Mouse (Mus musculus) kidney, embryonic 15.5 days (tissue): ENCODE data around the gene Moxd2. TPM values are rescaled to one million over a fixed set of nuclear protein-coding genes. Genes with fewer than 3 reads are reported as not detected.

Source experiments
- ATAC-seq: fragments of 200-750 bp; cut with Nextera tagmentation; replicated peaks from 2 replicates; pipeline ENCODE4 v1.8.0; 2017; ENCODE audit warnings: moderate TSS enrichment; ENCODE audit not compliant: low FRiP score
- H3K27ac ChIP-seq: fragments of 300-500 bp; sonication (generic); 2 replicates; pipeline ENCODE4 v1.5.1; 2015; ENCODE audit warnings: mild to moderate bottlenecking, inconsistent platforms
- H3K27me3 ChIP-seq: fragments of 300-500 bp; sonication (generic); 2 replicates; pipeline ENCODE4 v1.6.1; 2015; ENCODE audit warnings: inconsistent platforms
- H3K36me3 ChIP-seq: fragments of 300-500 bp; sonication (generic); 2 replicates; pipeline ENCODE4 v1.6.1; 2015; ENCODE audit warnings: inconsistent platforms
- H3K4me1 ChIP-seq: fragments of 300-500 bp; sonication (generic); 2 replicates; pipeline ENCODE4 v1.6.1; 2015; ENCODE audit warnings: inconsistent platforms
- H3K4me2 ChIP-seq: fragments of 300-500 bp; sonication (generic); 2 replicates; pipeline ENCODE4 v1.6.1; 2015; ENCODE audit warnings: moderate library complexity, mild to moderate bottlenecking, inconsistent platforms
- H3K4me3 ChIP-seq: fragments of 300-500 bp; sonication (generic); replicated peaks from 2 replicates; pipeline ENCODE4 v1.5.1; 2015; ENCODE audit warnings: mild to moderate bottlenecking, inconsistent platforms
- H3K9ac ChIP-seq: fragments of 300-500 bp; sonication (generic); 2 replicates; pipeline ENCODE4 v1.6.1; 2015; ENCODE audit warnings: mild to moderate bottlenecking, inconsistent platforms
- H3K9me3 ChIP-seq: fragments of 300-500 bp; sonication (generic); replicated peaks from 2 replicates; pipeline ENCODE4 v1.6.1; 2016; ENCODE audit warnings: inconsistent platforms
- WGBS: fragments of 180-500 bp; shearing (Covaris S2); methylation state at CpG from one replicate; pipeline ENCODE4 v1.1.7; 2015; ENCODE audit warnings: mixed read lengths; 5-methylcytosine and 5-hydroxymethylcytosine counted together
- polyA plus RNA-seq: library from polyadenylated mRNA; unstranded; fragments of >200 nt; fragmentation: Nextera tagmentation; extraction: Ambion mirVana; gene quantifications from 2 replicates; pipeline ENCODE4 v1.2.1, GENCODE M21; 2015

Gene Moxd2
- not detected in 2 replicates for polyA plus RNA-seq

GRCm38 (mm10) chr6:40887394-40887793 is at the start of gene Moxd2:
TSS of gene Moxd2 (minus strand) at chr6:40887494.
- Histone ChIP-seq H3K36me3 (no peaks in the 10 kb centered on the region), H3K4me3 (no peak within 1 kb of the TSS), H3K27me3 (no peaks in the 10 kb centered on the region), H3K4me2 (no peak within 1 kb of the TSS), H3K4me1 (no peaks in the 10 kb centered on the region), H3K27ac (no peak within 1 kb of the TSS), H3K9me3 (no peaks in the 10 kb centered on the region), H3K9ac (no peak within 1 kb of the TSS)
- ATAC-seq: no peak
- WGBS: 91% methylated on average over 3 of the region's 3 CpGs

DNA sequence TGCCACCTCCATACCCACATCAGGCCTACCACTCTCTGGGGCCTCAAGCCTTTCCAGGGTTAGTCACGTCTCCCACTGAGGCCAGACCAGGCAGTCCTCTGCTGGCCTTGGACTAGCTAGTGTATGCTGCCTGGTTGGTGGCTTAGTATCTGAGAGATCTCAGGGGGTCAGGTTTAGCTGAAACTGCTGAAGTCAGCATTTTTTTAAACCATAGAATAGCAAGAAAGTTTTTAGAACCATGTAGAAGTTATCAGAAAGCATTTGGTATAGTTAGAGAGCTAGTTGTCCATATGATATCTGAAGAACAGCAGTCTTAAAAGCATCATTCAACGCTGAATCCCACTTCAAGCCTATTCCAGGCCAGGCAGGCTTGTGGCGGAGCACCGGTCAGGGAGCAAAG is 32.7 kb upstream of the Moxd2 start:
- ATAC-seq: no peak
- no peak overlapping the region for H3K27ac ChIP-seq
- H3K9me3 ChIP-seq: no peaks in the 10 kb centered on the region
- H3K4me3 ChIP-seq: no peak overlapping the region
- WGBS: 81% methylated on average over 4 of the region's 4 CpGs
- no peak overlapping the region for H3K4me2 ChIP-seq
- no peaks in the 10 kb centered on the region for H3K4me1 ChIP-seq
- no peaks in the 10 kb centered on the region for H3K27me3 ChIP-seq
- H3K36me3 ChIP-seq: no peaks in the 10 kb centered on the region
- no peak overlapping the region for H3K9ac ChIP-seq

DNA sequence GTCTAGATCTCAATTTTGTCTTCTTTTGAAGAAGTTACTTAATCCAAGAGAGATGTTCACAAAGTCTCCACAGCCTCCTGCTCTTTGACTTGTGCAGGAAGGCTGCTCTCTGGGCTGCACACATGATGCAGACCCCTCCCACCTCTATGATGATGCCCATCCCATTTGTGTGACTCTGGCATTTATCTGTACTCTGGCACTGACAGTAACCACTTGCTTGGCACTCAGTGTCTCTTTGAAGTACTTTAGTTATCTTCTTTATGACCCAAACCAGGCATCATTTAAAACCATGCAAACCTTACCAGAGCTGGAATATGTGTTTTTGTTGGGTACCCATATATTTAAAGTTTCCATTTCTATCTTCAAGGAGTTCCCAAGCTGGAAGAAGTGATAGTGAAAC is 13.0 kb upstream of the Moxd2 start, which contains the start of gene Prss58:
Gene Prss58 (minus strand): TSS at position 101 of the 400 bp plus-strand sequence.
- no peak within 1 kb of the TSS for H3K9ac ChIP-seq
- no peaks in the 10 kb centered on the region for H3K4me1 ChIP-seq
- no peaks in the 10 kb centered on the region for H3K27me3 ChIP-seq
- H3K9me3 ChIP-seq: no peaks in the 10 kb centered on the region
- no peak within 1 kb of the TSS for H3K27ac ChIP-seq
- no peak within 1 kb of the TSS for H3K4me3 ChIP-seq
- no peak within 1 kb of the TSS for H3K4me2 ChIP-seq
- no peak for ATAC-seq
- H3K36me3 ChIP-seq: no peaks in the 10 kb centered on the region

GRCm38 (mm10) chr6:40894716-40895115 is 7.4 kb upstream of the Moxd2 start:
- H3K9ac ChIP-seq: no peak overlapping the region
- no peak overlapping the region for H3K27ac ChIP-seq
- ATAC-seq: no peak
- no peaks in the 10 kb centered on the region for H3K4me1 ChIP-seq
- no peak overlapping the region for H3K4me3 ChIP-seq
- H3K27me3 ChIP-seq: no peaks in the 10 kb centered on the region
- H3K36me3 ChIP-seq: no peaks in the 10 kb centered on the region
- H3K4me2 ChIP-seq: no peak overlapping the region
- WGBS: 79% methylated on average over 1 of the region's 1 CpGs
- H3K9me3 ChIP-seq: no peaks in the 10 kb centered on the region

GRCm38 (mm10) chr6:40893577-40893976 is 6.3 kb upstream of the Moxd2 start:
- no peaks in the 10 kb centered on the region for H3K4me1 ChIP-seq
- H3K9ac ChIP-seq: no peak overlapping the region
- no peak for ATAC-seq
- no peaks in the 10 kb centered on the region for H3K27me3 ChIP-seq
- H3K4me3 ChIP-seq: no peak overlapping the region
- 38% methylated on average over 7 of the region's 7 CpGs for WGBS
- no peaks in the 10 kb centered on the region for H3K9me3 ChIP-seq
- no peak overlapping the region for H3K4me2 ChIP-seq
- H3K36me3 ChIP-seq: no peaks in the 10 kb centered on the region
- H3K27ac ChIP-seq: no peak overlapping the region

DNA sequence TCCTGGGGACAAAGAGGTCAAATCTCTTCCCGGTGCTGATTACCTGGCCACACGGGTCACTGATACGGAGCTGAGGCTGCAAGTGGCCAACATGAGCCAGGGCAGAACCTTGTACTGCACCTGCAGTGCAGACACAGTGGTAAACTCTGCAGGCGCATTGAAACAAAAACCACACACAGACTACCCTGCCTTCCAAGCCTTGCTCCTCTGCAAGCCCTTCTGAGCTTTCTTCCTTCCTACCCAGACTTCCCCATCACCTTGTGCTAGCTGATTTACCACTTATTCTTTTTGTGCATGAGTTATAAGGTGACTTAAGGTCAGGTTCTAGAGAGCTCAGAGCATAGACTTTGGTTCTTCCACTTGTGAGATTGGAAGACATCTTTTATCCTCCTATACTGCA is 4.5 kb upstream of the Moxd2 start:
- no peak overlapping the region for H3K4me2 ChIP-seq
- WGBS: 81% methylated on average over 4 of the region's 4 CpGs

DNA sequence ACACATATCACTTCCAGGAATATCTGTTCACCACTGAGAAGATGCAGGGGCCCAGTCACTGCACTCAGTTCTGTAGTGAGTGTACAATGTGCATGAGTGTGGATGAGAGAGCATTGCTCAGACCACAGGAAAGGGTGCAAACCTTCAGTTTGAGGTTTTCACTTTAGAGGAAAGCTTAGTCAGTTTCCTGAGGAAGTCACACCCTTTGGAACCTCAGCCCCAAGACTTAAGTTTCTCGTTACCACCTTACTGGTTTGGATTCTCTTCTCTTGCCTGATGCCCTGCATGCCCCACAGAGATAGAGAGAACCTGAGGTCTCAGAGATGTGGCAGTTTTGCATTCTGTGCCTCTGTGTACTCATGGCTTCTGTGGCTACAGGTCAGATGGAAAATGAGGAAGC is 3.7 kb upstream of the Moxd2 start:
- no peaks in the 10 kb centered on the region for H3K27me3 ChIP-seq
- H3K4me1 ChIP-seq: no peaks in the 10 kb centered on the region
- H3K9ac ChIP-seq: no peak overlapping the region
- no peaks in the 10 kb centered on the region for H3K9me3 ChIP-seq
- no peaks in the 10 kb centered on the region for H3K36me3 ChIP-seq
- no peak overlapping the region for H3K27ac ChIP-seq
- no peak overlapping the region for H3K4me2 ChIP-seq
- H3K4me3 ChIP-seq: no peak overlapping the region
- ATAC-seq: no peak
- WGBS: 61% methylated on average over 1 of the region's 1 CpGs

More for the DNA sequence above, 4.5 kb upstream of the Moxd2 start:
- Histone ChIP-seq H3K4me3 (no peak overlapping the region), H3K9ac (no peak overlapping the region), H3K4me1 (no peaks in the 10 kb centered on the region), H3K27ac (no peak overlapping the region), H3K36me3 (no peaks in the 10 kb centered on the region), H3K9me3 (no peaks in the 10 kb centered on the region), H3K27me3 (no peaks in the 10 kb centered on the region)
- ATAC-seq: no peak

DNA sequence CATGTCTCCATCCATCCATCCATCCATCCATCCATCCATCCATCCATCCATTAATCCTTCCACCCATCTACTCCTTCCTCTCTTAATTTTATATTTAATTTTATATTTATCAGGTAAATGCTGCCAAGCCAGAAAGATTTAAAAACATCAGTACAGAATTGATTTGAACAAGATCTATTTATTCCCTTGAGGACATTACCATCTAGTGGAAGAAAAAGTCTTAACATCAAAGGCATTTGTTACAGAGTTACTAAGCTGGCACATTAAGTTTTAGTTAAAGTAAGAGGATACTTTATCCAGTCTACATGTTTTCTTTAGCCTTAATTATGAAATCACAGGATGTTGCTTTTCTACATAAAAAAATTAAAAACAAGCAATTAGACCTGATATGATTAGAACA is 42.0 kb downstream of the Moxd2 start:
- Histone ChIP-seq H3K9ac (no peak overlapping the region), H3K4me3 (no peak overlapping the region), H3K27ac (no peak overlapping the region), H3K9me3 (no peaks in the 10 kb centered on the region), H3K36me3 (no peaks in the 10 kb centered on the region), H3K27me3 (no peaks in the 10 kb centered on the region), H3K4me2 (no peak overlapping the region), H3K4me1 (no peaks in the 10 kb centered on the region)
- ATAC-seq: no peak

Other genes starting within 250 kb of the Moxd2 start
- not detected in 2 replicates for gene Prss58, start 12.9 kb upstream of the Moxd2 start, polyA plus RNA-seq
- gene 1700074P13Rik, start 53.1 kb upstream of the Moxd2 start, polyA plus RNA-seq: not detected in 2 replicates
- gene Gm4744, start 64.4 kb upstream of the Moxd2 start, polyA plus RNA-seq: not detected in 2 replicates
- not detected in 2 replicates for gene 1810009J06Rik, start 77.3 kb upstream of the Moxd2 start, polyA plus RNA-seq
- gene Gm2663, start 112.0 kb upstream of the Moxd2 start, polyA plus RNA-seq: not detected in 2 replicates
- gene 2210010C04Rik, start 148.0 kb upstream of the Moxd2 start, polyA plus RNA-seq: not detected in 2 replicates